Mouse (Mus musculus) thymus, postnatal 0 days (tissue): ENCODE measurements around the gene Dcpp2. TPM values are rescaled to one million over a fixed set of nuclear protein-coding genes. Genes with fewer than 3 reads are reported as not detected.
A peak's percentile ranks its signal among the peaks of the same experiment; 100 is the strongest.
"Not testable (repeated sequence)": the region's sequence is repeated elsewhere in the genome, so short reads cannot be mapped to it uniquely, and the experiment has no call there.

ENCODE experiments used
- DNase-seq: peaks from one replicate; pipeline ENCODE4 v3.0.0-alpha.2; 2015; ENCODE audit warnings: low spot score
- polyA plus RNA-seq: library from polyadenylated mRNA; unstranded; fragments of >200 nt; fragmentation: Nextera tagmentation; extraction: Ambion mirVana; gene quantifications from 2 replicates; pipeline ENCODE4 v1.2.1, GENCODE M21; 2015

Gene Dcpp2
- polyA plus RNA-seq, 1 experiment from 2014 or later: 0.65 TPM

DNA sequence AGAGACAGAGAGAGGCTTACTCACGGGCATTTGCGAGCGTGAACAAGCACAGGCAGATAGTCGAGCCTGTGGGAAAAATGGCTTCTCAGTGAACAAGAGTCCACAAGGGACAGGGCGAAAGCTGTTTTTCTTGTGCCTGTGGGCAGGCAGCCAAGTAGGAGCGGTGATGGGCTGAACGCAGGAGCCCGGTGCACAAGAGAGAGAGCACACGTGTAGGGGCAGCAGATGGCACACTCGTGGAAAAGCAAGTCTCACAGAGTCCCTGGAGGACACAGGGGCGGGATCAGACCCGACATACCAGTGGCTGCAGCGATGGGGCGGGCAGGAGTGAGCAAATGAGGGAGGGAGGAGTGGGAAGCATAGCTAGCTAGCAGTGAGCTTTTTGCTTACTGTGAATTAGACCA, 44.4 kb downstream of the Dcpp2 start:
- DNase-seq: peak; percentile 23

DNA sequence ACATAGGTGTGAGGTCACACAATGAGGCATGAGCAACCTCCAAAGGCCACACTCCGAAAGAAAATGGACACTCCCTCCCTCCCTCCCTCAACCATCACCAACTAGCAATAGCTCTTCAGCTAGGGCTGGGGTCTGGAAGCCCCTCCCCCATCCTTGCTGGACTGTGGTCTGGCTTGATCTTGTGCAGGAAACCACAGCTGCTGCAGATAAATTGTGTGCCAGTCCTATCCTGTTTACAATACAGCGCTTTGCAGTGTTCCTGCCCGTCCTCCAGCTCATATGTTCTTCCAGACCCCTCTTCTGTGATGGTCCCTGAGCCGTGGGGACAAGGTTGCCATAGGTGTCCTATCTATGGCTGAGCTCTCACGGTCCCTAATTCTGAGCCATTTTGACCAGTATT, 50.5 kb downstream of the Dcpp2 start:
- DNase-seq: no peak

DNA sequence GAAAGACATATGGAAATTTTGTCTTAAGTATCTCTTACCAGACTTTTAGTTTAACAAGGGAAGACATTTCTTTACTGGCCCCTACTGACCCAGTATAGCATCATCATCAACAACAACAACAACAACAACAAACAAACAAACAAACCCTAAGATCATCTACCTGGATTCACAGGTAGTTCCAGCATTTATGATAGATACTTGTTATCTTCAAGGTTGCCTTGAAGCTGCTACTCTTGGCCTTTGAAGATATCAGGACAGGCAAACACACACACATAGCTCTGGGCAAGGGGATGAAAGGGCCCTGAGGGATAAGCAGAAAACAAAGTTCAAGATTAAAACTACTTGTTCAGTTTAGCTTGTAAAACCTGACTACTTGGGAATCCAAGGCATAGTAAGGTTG, 60.7 kb downstream of the Dcpp2 start, which contains the start of gene Sbp:
TSS of gene Sbp (plus strand) at position 301 of the 400 bp plus-strand sequence.
- DNase-seq: no peak

DNA sequence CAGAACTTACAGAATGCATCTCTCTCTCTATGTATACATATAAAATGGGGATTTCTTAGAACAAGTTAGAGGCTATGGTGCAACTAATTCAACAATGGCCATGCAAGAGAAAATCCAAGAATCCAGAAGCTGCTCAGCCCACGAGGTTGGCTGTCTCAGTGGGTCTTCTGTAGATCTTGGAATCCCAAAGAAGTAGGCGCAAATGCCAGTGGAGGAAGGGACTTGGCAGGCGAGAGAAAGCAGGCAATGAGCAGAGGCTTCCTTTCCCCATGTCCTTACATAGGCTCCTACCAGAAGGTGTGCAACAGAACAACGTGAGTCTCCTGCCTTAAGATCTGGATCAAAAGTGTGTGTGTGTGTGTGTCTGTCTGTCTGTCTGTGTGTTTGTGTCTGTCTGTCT, 66.8 kb downstream of the Dcpp2 start:
- not testable (repeated sequence) for DNase-seq

DNA sequence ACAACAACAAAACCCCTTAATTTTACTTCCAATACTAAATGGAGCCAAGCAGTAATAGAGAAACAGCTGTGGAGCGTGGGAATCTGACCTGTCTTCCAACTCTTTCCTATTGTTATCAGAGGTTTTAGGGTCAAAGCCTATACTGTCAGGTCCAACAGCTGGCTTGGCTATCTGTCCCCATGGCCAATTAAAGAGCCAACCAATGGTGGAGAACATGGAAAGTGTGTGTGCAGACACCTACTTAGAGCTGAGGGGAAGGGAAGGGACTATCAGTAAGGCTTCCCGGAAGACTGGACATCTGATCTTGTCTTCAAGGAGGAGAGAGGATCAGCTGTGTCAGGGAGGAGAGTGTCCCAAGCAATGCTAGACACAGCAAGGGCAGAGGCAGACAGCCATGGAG, 68.4 kb downstream of the Dcpp2 start:
- DNase-seq: no peak

Other genes starting within 250 kb of the Dcpp2 start
- gene Mmp25, start 235.6 kb upstream of the Dcpp2 start, polyA plus RNA-seq: 0.59 and 1.1 TPM in 2 replicates
- 0.58 and 0.99 TPM in 2 replicates for gene Bicdl2, start 220.4 kb upstream of the Dcpp2 start, polyA plus RNA-seq
- gene Hcfc1r1, start 207.3 kb upstream of the Dcpp2 start, polyA plus RNA-seq: 62.0 and 70.7 TPM in 2 replicates
- 47.3 and 50.7 TPM in 2 replicates for gene Thoc6, start 207.0 kb upstream of the Dcpp2 start, polyA plus RNA-seq
- gene Tnfrsf12a, start 203.4 kb upstream of the Dcpp2 start, polyA plus RNA-seq: 6.0 and 9.4 TPM in 2 replicates
- 0.39 and 0.45 TPM in 2 replicates for gene Cldn6, start 201.6 kb upstream of the Dcpp2 start, polyA plus RNA-seq
- gene Cldn9, start 196.9 kb upstream of the Dcpp2 start, polyA plus RNA-seq: 0.57 and 1.3 TPM in 2 replicates
- gene 1520401A03Rik, start 158.1 kb upstream of the Dcpp2 start, polyA plus RNA-seq: 0.26 and 0.77 TPM in 2 replicates
- 35.9 and 40.1 TPM in 2 replicates for gene Pkmyt1, start 154.5 kb upstream of the Dcpp2 start, polyA plus RNA-seq
- gene Paqr4, start 140.0 kb upstream of the Dcpp2 start, polyA plus RNA-seq: 6.1 and 7.6 TPM in 2 replicates
- 7.2 and 7.3 TPM in 2 replicates for gene Kremen2, start 135.0 kb upstream of the Dcpp2 start, polyA plus RNA-seq
- gene Flywch1, start 109.3 kb upstream of the Dcpp2 start, polyA plus RNA-seq: 37.7 and 41.0 TPM in 2 replicates
- gene Flywch2, start 94.8 kb upstream of the Dcpp2 start, polyA plus RNA-seq: 13.4 and 14.6 TPM in 2 replicates
- gene Srrm2, start 90.3 kb upstream of the Dcpp2 start, polyA plus RNA-seq: 318 and 508 TPM in 2 replicates
- 1,085 and 1,139 TPM in 2 replicates for gene Elob, start 51.7 kb upstream of the Dcpp2 start, polyA plus RNA-seq
- 0.40 and 0.48 TPM in 2 replicates for gene Prss33, start 44.8 kb upstream of the Dcpp2 start, polyA plus RNA-seq
- 0.12 and 0.14 TPM in 2 replicates for gene Prss32, start 37.0 kb upstream of the Dcpp2 start, polyA plus RNA-seq
- 0.28 and 0.42 TPM in 2 replicates for gene Prss41, start 36.7 kb upstream of the Dcpp2 start, polyA plus RNA-seq
- not detected in 2 replicates for gene Prss21, start 12.8 kb upstream of the Dcpp2 start, polyA plus RNA-seq
- 3.0 TPM in 2 replicates for gene Dcpp1, start within 50 bp of the Dcpp2 start, polyA plus RNA-seq
- 1.9 and 3.2 TPM in 2 replicates for gene Dcpp3, start 36.6 kb downstream of the Dcpp2 start, polyA plus RNA-seq
- gene Sbp, start 60.8 kb downstream of the Dcpp2 start, polyA plus RNA-seq: 1.6 and 1.8 TPM in 2 replicates
- gene Sbpl, start 74.4 kb downstream of the Dcpp2 start, polyA plus RNA-seq: 2.8 and 3.9 TPM in 2 replicates
- gene Prss30, start 99.7 kb downstream of the Dcpp2 start, polyA plus RNA-seq: 0.65 and 0.77 TPM in 2 replicates
- gene Prss22, start 117.2 kb downstream of the Dcpp2 start, polyA plus RNA-seq: 0.22 and 0.70 TPM in 2 replicates
- gene Prss27, start 157.3 kb downstream of the Dcpp2 start, polyA plus RNA-seq: 0.93 and 2.4 TPM in 2 replicates
- 36.1 and 36.3 TPM in 2 replicates for gene Kctd5, start 192.6 kb downstream of the Dcpp2 start, polyA plus RNA-seq